ENCODE assay signal across 31 mouse cellular contexts in the genomic region with DNA sequence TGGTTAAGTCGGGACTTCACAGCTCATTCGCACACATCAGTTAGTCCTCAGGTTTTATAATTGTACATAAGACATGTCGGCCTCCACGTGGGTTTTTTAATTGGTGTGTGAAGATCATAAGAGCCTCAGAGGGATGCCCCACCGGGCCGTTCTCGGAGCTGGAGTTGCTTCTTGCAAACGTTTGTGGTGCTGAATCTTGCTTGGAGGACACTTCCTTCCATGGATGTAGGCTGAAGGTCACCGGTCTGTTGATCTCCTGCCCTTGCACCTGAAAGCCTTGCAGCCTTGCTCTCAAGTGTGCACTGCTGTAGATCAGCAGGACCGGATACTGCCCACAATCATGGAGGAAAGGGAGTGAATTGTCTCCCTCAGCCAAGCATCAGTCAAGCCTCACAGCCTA. TPM values are rescaled to one million over a fixed set of nuclear protein-coding genes. Genes with fewer than 3 reads are reported as not detected.
DNase-seq lines count a peak whose midpoint lies in the region; ATAC-seq and TF ChIP-seq lines count a peak whose summit lies in the region.
"Had no signal": no experiment of that assay in that cellular context is flagged by ENCODE, and none has a peak within 500 bp of the region (broad histone marks: within the 10 kb centered on the region; RNA-seq: fewer than 3 reads in every experiment).

No protein-coding gene starts in this region.

- H3K27ac ChIP-seq in intestine, embryonic 14.5 days (ENCODE audit: low read depth) = no peak overlapping the region
- no peak overlapping the region for H3K27ac ChIP-seq in intestine, embryonic 16.5 days (ENCODE audit: low read length)
- 0 out of 2 replicates have a peak overlapping the region, but pooled peaks have one; percentile 39 for H3K27ac ChIP-seq in neural tube, embryonic 13.5 days (replicated peaks)
- H3K27ac ChIP-seq: forebrain, embryonic 10.5 days; forebrain, embryonic 13.5 days; gastrocnemius, adult 2 months; heart, adult 2 months; hindbrain, embryonic 10.5 days; hindbrain, embryonic 13.5 days had no signal

- H3K4me2 ChIP-seq in intestine, embryonic 14.5 days (ENCODE audit: low read length) = no peak overlapping the region
- no peak overlapping the region for H3K4me2 ChIP-seq in intestine, embryonic 16.5 days (ENCODE audit: low read depth, low read length)
- no peak overlapping the region for H3K4me2 ChIP-seq in myocyte (ENCODE audit: low read depth)
- no peak overlapping the region for H3K4me2 ChIP-seq in neural tube, embryonic 13.5 days
- H3K4me2 ChIP-seq: forebrain, embryonic 13.5 days; heart, embryonic 11.5 days; hindbrain, embryonic 13.5 days had no signal

- H3ac ChIP-seq in myocyte (ENCODE audit: control insufficient read depth, insufficient read length) = no peak overlapping the region

- H3K36me3 ChIP-seq in intestine, embryonic 14.5 days (ENCODE audit: control insufficient read depth, insufficient read depth, low read length) = peaks cover 43% of the 10 kb centered on the region
- peaks cover 7% of the 10 kb centered on the region; the same call in 1 of the 2 replicates for H3K36me3 ChIP-seq in intestine, embryonic 16.5 days (ENCODE audit: control insufficient read depth, insufficient read depth, low read length)
- peaks cover 32% of the 10 kb centered on the region for H3K36me3 ChIP-seq in myocyte (ENCODE audit: control insufficient read depth, insufficient read depth)
- peaks cover 32% of the 10 kb centered on the region for H3K36me3 ChIP-seq in neural tube, embryonic 13.5 days

- H3K4me1 ChIP-seq in intestine, embryonic 14.5 days (replicated peaks; ENCODE audit: control insufficient read depth, insufficient read depth, low read length) = no peaks in the 10 kb centered on the region
- no peaks in the 10 kb centered on the region for H3K4me1 ChIP-seq in intestine, embryonic 16.5 days (ENCODE audit: control insufficient read depth, insufficient read depth, low read length)
- no peaks in the 10 kb centered on the region for H3K4me1 ChIP-seq in neural tube, embryonic 13.5 days (replicated peaks)
- H3K4me1 ChIP-seq: forebrain, embryonic 10.5 days; forebrain, embryonic 13.5 days; hindbrain, embryonic 10.5 days; hindbrain, embryonic 13.5 days had no signal

- no peak for TF ChIP-seq POLR2A in myocyte (IDR thresholded peaks at IDR 0.05; ENCODE audit: insufficient read length, low read depth)

- 87% methylated on average over 10 of the region's 10 CpGs for WGBS in intestine, embryonic 14.5 days
- 87% methylated on average over 10 of the region's 10 CpGs for WGBS in intestine, embryonic 16.5 days
- 79% methylated on average over 10 of the region's 10 CpGs for WGBS in neural tube, embryonic 13.5 days

- H3K9me3 ChIP-seq in intestine, embryonic 14.5 days (ENCODE audit: control insufficient read depth, low read length) = no peaks in the 10 kb centered on the region
- H3K9me3 ChIP-seq in intestine, embryonic 16.5 days (ENCODE audit: control insufficient read depth, low read length) = no peaks in the 10 kb centered on the region
- no peaks in the 10 kb centered on the region for H3K9me3 ChIP-seq in neural tube, embryonic 13.5 days
- H3K9me3 ChIP-seq: forebrain, embryonic 10.5 days; forebrain, embryonic 13.5 days; hindbrain, embryonic 10.5 days; hindbrain, embryonic 13.5 days had no signal

- H3K79me2 ChIP-seq in myocyte (ENCODE audit: control insufficient read depth, insufficient read depth) = no peaks in the 10 kb centered on the region

- H3K9ac ChIP-seq in intestine, embryonic 14.5 days (ENCODE audit: low read length) = no peak overlapping the region
- no peak overlapping the region for H3K9ac ChIP-seq in intestine, embryonic 16.5 days (ENCODE audit: low read depth, low read length)
- H3K9ac ChIP-seq in neural tube, embryonic 13.5 days = no peak overlapping the region
- H3K9ac ChIP-seq: forebrain, embryonic 13.5 days; forebrain, postnatal 0 days; hindbrain, embryonic 13.5 days had no signal

- no peak for ATAC-seq in intestine, embryonic 14.5 days (replicated peaks; ENCODE audit: low FRiP score, low TSS enrichment, low read depth)
- no peak for ATAC-seq in intestine, embryonic 16.5 days
- ATAC-seq in neural tube, embryonic 13.5 days (ENCODE audit: low read depth) = no peak
- ATAC-seq: activated CD4-positive, CD25-positive, alpha-beta regulatory T cell, adult 4 months; forebrain, embryonic 13.5 days; forebrain, postnatal 0 days; hindbrain, embryonic 16.5 days had no signal

- peak; percentile 42 for DNase-seq in intestine, embryonic 14.5 days (ENCODE audit: low spot score)
- DNase-seq in embryo, embryonic 10 days (ENCODE audit: low spot score) = no peak
- no peak for DNase-seq in right cerebral cortex, postnatal 25 days
- DNase-seq: adrenal gland, adult 8-10 months; adrenal gland, postnatal 25 days; cerebellum, adult 11-12 months; cerebellum, adult 8-10 months; cerebellum, postnatal 10 days; cerebellum, postnatal 36 days; forebrain, postnatal 0 days; gastrocnemius, adult 2 months; gastrocnemius, postnatal 14 days; heart, adult 2 months had no signal

- H3K4me3 ChIP-seq in intestine, embryonic 14.5 days (ENCODE audit: low read depth, low read length) = no peak overlapping the region
- no peak overlapping the region for H3K4me3 ChIP-seq in intestine, embryonic 16.5 days (ENCODE audit: low read length)
- H3K4me3 ChIP-seq in myocyte = no peak overlapping the region
- H3K4me3 ChIP-seq in neural tube, embryonic 13.5 days = no peak overlapping the region
- H3K4me3 ChIP-seq: forebrain, embryonic 10.5 days; forebrain, embryonic 13.5 days; gastrocnemius, adult 2 months; heart, adult 2 months; hindbrain, embryonic 10.5 days; hindbrain, embryonic 13.5 days had no signal

- no peaks in the 10 kb centered on the region for H3K27me3 ChIP-seq in intestine, embryonic 14.5 days (replicated peaks; ENCODE audit: control insufficient read depth, insufficient read depth, low read length)
- H3K27me3 ChIP-seq in intestine, embryonic 16.5 days (replicated peaks; ENCODE audit: control insufficient read depth, insufficient read depth, low read length) = no peaks in the 10 kb centered on the region
- no peaks in the 10 kb centered on the region for H3K27me3 ChIP-seq in myocyte (ENCODE audit: control insufficient read depth, insufficient read depth, insufficient read length)
- no peaks in the 10 kb centered on the region for H3K27me3 ChIP-seq in neural tube, embryonic 13.5 days
- H3K27me3 ChIP-seq: forebrain, embryonic 13.5 days; hindbrain, embryonic 13.5 days had no signal

TF ChIP-seq in myocyte, 11 proteins besides CTCF, POLR2A, EP300 and RAD21:
- TF ChIP-seq POLR2AphosphoS2 (IDR thresholded peaks at IDR 0.05; ENCODE audit: insufficient read length, low read depth) (peak; percentile 42), E2F4 (IDR thresholded peaks at IDR 0.05; ENCODE audit: insufficient read depth) (no peak), TCF12 (IDR thresholded peaks at IDR 0.05; ENCODE audit: insufficient read depth, poor library complexity, severe bottlenecking) (no peak), MYOD1 (IDR thresholded peaks at IDR 0.05; ENCODE audit: control insufficient read depth in 1 of 3, insufficient read length in 2 of 3, low read depth in 2 of 3) (no peak)

RNA-seq across cellular contexts. Expression of a gene that starts 9.4 kb away (rescaled TPM):
- polyA plus RNA-seq in intestine, embryonic 14.5 days (2014; fragmentation: Nextera tagmentation; extraction: Ambion mirVana) = not detected in 2 replicates
- polyA plus RNA-seq in intestine, embryonic 16.5 days (2015; fragmentation: Nextera tagmentation; extraction: Ambion mirVana) = not detected in 2 replicates
- not detected for polyA plus RNA-seq in myocyte (2012; fragmentation: generic; extraction: Trizol)
- not detected in 2 replicates for polyA plus RNA-seq in neural tube, embryonic 13.5 days (2015; fragmentation: Nextera tagmentation; extraction: Ambion mirVana)
- polyA plus RNA-seq: activated CD4-positive, CD25-positive, alpha-beta regulatory T cell, adult 4 months; brain, embryonic 14.5 days; C2C12; cortical plate, adult 2 months; embryonic facial prominence, embryonic 11.5 days; embryonic facial prominence, embryonic 14.5 days; forebrain, embryonic 10.5 days; forebrain, embryonic 13.5 days; forebrain, postnatal 0 days; frontal cortex, adult 2 months; heart, embryonic 11.5 days; heart, embryonic 14.5 days; heart, postnatal 0 days; hindbrain, embryonic 10.5 days; hindbrain, embryonic 16.5 days had no signal
